Mouse (Mus musculus) inflammation-experienced regulatory T-cells, adult 6 months (primary cell): ENCODE data around the gene Nop14. TPM values are rescaled to one million over a fixed set of nuclear protein-coding genes. Genes with fewer than 3 reads are reported as not detected.
A peak's percentile ranks its signal among the peaks of the same experiment; 100 is the strongest.

Source experiments
- ATAC-seq: one replicate; pipeline ENCODE4 v1.8.0; 2017
- polyA plus RNA-seq, 3 experiments: library from polyadenylated mRNA; unstranded; fragments of 100-300 nt; shearing (Covaris generic); gene quantifications; one replicate each; pipeline ENCODE4 v1.2.1; 2017

The Nop14 gene
- 10 to 100 TPM; 16.9 to 31.0 (median 26.0) TPM for polyA plus RNA-seq

DNA sequence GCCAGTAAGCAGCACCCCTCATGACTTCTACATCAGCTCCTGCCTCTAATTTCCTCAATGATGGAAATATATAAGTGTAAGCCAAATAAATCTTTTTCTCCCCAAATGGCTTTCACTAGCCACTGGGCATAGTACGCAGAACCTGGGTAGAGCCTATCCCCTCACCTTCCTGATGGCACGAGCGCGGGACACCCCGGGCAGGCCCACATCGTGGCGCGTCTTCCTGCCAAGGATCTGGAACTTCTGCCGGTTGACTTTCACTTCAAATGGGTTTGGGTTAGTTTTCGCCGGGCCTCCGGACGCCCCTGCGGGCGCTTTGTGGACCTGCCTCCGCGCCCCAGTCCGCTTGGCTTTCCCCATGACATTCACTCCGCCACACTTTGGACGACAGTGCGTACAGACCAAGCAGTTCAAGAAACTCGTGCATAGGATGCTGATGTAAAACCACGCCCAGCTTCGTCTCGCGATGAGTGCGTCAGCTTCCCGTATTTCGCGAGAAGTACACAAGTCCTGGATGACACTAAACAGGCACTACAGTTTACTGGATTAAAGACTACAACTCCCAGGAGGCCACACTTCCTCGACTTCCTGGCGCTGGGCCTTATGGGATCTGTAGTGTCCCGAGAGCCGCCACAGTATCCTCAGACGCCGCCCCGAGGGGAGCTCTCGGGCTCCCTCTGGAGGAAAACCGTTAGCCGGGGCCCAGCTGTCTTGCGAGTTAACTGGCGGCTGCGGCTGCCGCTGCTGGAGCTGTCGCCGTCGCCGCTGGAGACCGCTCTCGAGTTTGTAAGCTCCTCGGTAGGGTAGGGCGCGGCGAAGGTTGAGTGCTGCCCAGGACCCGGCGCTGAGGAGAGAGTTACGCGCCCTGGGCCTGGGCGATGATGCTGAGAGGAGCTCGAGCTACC lies at the start of gene Nop14, which contains the start of gene Grk4:
Nop14 (minus strand) TSS at position 463 of the 905 bp plus-strand sequence.
Grk4 (plus strand) TSS at position 694 of the 905 bp plus-strand sequence.
- peak; percentile 93 for ATAC-seq

DNA sequence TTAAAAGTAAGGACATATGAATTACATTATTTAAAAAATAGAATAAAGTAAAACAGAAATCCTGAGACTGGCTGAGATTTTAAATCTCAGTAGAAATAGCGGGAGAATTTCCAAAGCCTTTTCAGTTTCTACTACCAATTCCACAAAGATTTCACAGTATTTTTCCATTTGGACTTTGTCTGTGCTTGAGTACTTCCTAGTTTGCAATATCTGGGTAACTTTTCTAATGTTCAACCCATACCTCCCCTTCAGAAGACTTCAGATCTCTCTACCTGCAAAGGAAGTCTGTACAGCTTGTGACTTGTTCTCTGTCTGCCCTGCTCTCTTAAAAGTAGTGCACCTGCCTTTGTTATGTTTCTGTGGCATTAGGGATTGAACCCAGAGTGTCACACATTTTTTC lies 48.5 kb upstream of the Nop14 start:
- no peak for ATAC-seq

DNA sequence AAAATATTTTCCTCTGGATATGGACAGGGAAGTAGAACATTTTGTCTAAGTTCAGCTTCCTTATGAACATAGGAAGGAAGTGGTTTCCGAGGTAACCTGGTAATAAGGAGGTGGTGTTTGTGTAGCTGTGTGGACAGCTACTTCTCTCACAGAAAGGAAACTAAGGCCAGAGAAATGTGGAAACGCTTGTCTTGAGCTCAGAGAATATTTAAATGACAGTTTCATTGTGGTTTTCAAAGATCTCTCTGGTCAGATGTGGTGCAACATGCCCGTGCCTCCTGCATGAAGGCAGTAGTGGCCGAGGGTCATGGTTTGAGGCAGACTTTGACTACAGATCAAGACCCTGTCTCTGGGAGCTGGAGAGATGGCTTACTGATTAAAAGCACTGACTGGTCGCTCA lies 35.6 kb upstream of the Nop14 start:
- no peak for ATAC-seq

DNA sequence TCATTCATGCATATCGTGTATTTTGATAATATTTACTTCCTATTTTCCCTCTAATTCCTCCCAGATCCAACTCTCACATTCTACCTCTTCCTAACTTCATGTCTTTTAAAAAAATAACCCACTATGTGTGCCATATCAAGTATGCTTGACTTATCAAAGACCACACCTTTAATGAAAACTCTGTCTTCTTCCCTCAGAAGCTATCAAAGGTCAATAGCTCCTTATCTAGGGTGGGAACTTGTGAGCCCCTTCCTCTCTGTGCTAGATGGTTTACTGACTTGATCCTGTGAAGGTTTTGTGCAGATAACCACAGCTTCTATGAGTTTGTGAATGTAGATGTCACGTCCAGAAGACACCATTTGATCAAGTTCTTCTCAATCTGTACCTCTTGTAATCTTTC lies 32.8 kb upstream of the Nop14 start:
- no peak for ATAC-seq

DNA sequence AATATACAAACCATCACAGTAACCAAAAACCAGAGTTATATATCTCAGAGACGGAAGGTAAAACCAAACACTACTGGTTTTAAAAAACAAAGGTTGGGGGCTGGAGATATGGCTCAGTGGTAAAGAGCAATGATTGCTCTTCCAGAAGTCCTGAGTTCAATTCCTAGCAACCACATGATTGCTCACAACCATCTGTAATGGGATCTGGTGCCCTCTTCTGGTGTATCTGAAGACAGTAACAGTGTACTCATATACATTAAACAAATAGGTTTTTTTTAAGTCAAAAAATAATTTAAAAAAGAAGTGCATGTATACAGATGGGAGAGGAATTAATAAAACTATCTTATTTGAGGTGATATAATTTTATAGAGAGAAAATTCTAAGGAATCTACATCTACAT lies 29.9 kb upstream of the Nop14 start:
- no peak for ATAC-seq

DNA sequence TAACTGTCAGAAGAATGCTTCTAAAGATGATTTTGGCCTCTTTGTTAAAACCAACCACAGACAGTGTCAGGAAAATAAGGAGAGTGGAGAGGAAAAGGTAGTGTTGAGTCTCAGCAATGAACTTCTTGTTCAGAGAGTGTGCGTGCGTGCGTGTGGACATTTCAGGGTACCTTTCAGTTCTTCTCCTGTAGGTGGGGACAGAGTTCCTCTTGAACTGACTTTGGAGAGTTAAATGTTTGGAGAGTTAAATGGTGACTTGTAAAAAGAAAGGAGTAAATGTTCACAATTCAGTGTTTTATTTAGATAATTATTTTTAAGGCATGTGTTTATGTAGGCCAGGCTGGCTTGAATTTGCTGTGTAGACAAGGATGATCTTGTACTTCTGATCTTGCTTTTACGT lies 10.3 kb upstream of the Nop14 start:
- ATAC-seq: no peak

DNA sequence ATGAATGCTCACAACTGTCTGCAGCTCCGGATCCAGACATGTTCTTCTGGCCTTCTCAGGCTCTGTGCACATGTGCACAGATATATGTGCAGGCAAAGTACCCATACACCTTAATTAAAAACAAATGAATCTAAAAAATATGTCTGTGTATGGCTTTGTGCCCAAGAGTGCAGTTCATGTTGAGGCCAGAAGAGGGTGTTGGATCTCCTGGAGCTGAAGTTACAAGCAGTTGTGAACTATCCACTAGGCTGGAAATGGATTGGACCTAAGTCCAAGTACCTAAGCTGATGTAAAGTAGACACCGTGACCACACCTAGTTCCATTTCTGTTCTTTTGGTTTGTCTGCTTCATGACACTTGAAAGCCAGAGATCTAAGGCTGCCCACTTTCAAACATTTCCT lies 9.5 kb upstream of the Nop14 start:
- ATAC-seq: no peak

DNA sequence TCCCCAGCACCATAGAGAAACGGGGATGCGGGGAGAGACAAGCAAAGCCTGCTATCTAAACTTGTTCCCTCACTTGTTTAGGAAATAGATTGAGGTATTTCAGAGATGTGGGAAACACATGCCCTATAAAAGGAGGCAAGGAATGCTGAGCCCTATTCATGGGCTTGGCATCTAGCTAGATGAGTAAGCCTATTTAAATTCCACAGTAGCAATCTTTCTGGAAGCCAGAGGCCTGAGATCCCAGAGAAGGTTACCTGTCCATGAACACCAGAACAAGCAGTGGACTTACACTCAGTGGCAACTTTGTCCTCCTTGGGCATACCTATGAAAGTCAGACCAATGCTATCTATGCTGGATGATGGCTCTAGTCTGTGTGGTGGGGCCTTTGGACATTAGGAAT lies 3.3 kb upstream of the Nop14 start:
- no peak for ATAC-seq

DNA sequence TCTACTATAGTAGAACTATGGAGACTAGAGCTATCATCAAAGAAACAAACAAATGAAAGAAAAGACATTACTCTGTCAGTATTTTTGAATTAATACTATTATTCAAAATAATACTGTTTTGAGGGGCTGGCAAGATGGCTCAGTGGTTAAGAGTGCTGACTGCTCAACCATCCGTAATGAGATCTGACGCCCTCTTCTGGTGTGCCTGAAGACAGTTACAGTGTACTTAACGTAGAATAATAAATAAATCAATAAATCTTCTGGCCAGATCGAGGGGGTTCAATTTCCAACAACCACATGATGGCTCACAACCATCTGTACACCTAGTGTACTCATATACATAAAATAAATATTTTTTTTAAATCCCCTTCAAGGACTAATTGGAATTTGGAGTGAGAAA lies 2.0 kb upstream of the Nop14 start:
- ATAC-seq: no peak

DNA sequence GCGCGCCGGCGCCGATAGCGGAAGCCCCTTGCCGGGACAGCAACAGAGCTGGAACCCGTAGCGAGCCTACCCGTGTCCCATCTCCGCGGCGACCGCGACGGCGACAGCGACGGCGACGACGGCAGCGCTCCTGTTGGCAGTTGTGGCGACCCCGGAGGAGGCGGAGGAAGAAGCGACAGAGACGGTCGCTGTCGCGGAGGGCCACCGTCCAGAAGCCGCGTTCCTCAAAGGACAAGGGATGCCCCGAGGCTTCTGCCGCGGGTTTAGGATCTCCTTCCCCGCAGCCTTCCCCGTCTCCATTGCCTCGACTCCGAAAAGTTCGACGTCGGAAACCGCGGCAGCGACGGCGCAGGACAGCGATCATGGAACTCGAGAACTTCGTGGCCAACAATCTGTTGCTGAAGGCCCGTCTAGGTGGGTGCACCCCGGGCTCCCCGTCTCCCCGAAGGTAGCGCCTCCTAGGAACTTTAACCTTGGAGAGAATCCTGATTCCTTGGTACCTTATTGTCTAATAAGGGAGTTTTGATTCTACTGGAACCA lies 713 bp upstream of the Nop14 start:
- ATAC-seq: no peak

DNA sequence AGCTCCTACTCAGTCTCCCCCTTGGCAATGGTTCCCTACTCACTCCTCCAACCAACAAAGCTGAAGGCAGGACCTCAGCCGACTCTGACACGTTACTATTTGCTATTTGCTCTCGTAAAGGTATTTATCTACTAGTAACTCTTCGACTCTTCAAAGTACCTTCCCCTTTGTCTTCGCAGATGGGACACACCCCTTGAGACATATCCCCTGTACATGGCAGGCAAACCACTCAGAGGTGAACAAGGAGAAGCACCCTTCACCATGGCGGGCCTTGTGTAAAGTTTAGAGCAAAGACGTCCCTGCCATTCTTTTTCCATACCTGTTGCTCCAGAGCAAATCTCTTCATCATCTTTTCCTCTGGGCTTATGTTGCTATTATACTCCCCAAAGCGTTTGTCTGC lies 2.4 kb downstream of the Nop14 start:
- ATAC-seq: no peak

DNA sequence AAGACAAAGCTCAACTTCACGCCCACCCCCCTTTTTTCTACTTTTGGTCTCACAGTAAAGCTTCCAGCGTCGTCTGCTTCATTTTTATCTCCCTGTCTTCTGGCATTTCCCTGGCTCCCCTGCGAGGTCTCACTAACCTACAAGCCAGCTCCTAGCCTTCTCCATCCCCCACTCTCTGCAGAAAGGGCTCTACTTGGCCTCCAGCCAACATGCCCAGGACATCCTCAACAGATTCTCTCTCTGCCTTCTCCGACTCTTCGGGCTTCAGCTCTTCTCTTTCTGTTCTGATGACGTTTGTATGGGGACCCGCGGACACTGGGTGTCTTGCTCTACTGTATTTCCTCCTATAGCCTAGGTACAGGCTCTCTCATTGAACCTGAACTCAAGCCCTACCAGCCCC lies 5.1 kb downstream of the Nop14 start:
- ATAC-seq: no peak

DNA sequence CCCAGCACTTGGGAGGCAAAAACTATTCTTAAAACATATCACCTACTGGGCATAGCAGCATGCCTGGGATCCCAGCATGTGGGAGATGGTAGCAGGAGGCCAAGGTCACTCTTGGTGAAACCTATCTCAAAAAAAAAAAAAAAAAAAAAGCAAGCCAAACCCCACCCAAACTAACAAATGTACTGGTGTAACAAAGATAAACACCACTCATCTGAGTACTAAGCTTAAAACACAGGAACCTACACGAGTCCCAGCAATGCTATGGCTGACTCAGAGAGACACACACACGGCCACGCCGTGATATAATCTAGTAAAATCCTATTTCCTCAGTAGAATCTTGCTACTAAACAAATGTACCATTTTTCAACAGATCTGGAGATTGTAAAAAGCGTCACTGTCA lies 7.0 kb downstream of the Nop14 start:
- no peak for ATAC-seq

DNA sequence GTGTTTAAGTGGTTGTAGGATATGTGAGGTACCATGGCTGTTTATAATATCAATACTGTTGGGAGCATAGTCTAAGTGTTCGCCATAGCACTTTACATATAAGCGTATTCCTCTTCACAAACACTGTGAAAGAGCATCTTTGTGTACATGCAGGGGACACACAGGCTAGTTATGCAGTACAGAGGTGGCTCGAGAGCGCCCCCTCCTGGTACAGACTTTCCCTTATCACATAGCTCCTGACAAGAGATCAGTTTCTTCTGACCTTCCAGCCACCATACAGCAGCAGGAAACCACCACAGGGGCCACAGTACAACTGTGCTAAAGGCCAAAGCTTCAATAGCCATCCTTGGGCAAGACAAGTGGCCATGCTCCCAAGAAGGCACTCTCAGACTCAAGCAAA lies 12.4 kb downstream of the Nop14 start:
- ATAC-seq: peak; percentile 53

DNA sequence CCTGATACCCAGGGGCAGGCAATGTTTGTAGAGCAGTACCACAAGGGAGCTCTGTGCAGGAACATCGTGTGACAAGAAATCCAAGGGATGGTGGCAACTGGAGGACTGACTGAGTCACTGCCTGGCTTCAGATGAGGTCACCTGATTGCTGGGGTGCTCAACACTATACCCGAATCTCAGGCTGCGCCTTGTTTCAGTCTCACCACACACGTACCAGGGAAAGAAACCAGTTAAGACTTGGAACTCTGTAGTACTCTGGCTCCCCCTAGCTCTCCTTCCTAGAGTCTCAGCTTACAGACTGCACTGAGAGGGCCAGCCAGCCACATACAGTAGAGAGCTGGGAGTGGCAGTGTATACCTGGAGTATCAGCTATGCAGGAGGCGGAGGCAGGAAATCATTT lies 17.0 kb downstream of the Nop14 start:
- ATAC-seq: peak; percentile 79

DNA sequence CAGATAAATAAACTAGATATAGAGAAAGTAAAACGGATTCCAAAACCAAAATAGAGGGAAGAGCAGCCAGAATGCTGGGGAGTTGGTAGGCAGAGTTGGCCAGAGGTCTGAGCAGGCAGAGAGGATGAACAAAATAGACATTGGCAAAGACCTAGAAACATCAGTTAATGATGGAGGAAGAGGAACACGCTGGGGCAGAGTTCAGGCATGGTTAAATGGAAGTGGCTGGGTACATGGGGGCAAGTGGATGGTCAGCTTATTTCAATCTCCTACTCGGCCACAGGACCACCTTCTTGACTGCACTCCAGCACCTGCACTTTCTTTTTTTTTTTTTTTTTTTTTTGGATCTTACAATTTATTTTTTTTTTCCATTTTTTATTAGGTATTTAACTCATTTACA lies 18.0 kb downstream of the Nop14 start:
- no peak for ATAC-seq

DNA sequence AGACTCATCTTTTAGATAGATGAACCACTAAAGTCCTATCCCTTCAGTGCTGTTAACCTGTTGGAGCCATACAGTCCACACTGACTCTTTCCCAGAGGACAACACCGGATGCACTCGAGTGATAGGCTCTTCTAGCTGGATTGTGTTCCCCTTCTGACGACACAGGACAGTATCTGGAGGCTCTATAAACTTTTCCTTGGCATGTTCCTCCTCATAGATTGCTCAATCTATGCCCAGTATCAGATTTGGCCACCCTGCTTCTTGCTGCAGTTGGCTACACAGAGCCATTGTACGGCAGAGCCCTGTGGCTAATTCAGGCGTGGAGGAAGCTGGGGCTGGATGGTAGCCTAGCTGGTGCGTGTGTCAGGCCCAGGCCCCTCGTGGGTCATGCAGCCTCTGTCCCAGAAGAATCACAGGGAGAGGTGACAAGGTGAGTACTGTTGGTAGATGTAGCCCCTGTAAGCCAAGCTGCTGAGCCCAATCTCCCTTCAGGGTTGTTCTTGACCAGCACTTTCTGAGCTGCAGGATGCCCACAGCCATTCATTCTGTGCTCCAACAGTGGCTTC lies 22.3 kb downstream of the Nop14 start:
- no peak for ATAC-seq

DNA sequence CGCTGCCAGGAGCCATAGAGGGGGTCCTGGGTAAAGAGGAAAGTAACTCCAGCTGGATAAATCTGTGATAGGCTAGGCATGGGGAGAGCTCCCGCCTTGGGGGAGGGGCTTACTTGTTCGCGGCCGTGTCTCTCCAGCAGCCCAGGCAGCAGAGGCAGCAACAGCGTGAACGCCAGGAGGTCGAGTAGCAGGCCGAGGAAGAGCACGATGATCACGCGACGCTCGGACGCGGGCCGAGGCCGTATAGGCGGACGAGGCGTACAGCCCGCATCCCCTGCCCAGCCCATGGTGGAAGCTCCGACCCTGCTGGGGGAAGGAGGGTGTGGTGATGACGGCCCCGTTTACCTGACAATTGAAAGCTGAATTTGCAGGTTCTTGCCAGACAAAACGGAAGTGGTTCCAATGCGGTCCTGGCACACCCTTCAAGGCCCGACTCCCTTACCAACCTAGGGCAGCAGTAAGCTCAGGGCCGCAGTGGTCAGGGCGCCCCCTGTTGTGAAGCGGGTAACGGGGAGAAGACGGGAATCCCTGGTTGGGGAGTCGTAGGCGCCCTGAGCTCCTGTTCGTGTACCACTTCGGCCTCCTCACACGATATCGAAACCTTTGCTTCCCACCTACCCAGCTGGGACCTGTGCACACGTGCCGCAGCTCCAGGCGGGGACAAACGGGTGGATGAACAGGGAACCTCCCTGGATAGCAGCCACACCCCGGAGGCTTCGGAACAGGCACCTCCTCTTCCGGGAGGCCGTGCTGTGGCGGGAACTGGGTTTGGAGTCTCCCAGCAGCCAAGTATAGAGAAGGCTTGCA lies 23.3 kb downstream of the Nop14 start, which contains the start of gene Mfsd10:
Mfsd10 (minus strand) TSS at position 732 of the 807 bp plus-strand sequence.
- ATAC-seq: peak; percentile 76

DNA sequence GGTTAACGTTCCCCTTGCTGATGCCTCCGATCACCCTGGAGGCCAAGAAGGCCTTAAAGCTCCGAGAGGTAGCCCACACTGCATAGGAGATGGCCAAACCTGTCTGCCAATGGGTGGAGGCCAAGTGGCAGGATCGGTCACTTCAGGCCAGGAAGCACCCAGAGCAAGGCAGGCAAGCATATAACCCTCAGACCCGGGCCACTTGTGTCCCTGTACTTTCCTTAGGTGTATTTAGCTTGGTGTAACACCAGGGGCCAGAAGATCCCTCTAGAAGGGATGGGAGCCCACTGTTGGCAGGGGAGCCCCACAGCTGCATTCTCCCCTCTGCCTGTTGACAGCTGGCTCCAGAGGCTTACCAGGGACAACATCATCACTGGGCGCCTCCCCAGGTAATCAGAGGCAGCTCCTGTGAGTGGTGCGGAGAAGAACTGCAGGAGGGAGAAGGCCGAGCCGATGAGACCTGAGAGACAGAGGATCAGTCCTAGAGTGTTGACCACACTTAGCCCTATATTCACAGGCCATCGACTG lies 24.2 kb downstream of the Nop14 start:
- no peak for ATAC-seq

DNA sequence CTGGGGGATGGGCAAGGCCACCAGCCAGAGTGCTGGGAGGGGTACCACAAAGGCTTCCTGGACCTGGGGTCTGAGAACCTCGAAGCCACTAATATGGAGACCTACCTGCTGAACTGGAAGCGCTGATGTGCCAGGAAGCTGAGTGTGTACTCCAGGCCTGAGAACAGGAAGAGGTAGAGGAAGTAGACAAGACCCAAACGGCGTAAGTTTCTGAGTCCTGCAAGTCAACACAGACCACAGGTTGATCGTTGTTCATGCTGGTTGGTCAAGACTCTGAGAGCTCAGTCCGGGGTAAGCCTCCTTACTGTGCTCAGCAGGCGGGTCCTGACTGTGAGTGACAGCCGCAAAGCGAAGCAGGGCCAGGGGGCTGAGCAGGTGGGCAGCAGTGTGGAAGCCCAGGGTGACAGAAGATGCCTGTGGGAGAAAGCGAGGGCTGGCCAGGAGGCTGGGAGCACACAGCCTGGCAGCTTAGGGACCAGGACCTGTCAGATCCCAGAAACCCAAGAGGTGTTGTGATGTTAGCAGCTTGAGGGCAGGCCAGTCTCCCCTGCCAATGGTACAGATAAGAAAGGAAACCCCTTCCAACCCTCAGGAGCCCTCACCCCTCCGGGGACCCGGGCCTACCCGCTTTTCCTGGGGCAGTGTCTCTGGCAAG lies 25.1 kb downstream of the Nop14 start:
- no peak for ATAC-seq

DNA sequence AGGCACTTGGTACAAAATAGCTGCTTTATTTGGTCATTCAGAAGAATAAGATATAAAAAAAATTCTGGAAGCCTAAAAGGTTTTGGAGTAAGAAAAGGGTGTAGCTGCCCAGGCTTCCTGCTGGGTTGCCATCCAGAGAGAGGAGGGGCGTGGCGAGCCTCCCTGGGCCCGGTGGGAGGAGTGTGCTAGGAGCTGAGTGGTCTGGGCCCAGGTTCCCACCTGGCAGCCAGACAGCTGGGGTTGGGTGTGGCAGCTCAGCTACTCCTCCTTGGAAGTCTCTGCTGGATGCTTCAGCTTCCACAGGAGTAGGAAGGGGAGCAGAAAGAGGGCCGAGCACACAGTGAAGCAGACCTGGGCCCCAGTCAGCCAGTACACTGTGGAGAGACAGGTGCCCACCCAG lies 26.3 kb downstream of the Nop14 start:
- ATAC-seq: no peak

DNA sequence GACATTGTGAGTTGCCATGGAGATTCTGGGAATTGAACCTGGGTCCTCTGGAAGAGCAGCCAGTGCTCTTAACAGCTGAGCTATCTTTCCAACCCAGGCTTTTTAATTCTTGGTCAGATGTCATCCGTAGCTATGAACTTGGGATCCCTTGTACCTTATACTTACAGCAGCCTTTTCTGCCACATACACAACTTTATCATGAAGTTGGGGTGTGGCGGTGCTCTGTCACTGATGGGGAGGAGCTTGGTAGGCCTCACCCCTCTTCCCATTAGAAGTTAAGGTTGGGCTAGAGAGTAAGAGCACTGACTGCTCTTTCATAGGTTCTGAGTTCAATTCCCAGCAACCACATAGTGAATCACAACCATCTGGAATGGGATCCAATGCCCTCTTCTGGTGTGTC lies 27.0 kb downstream of the Nop14 start:
- ATAC-seq: no peak
